Mouse (Mus musculus): ENCODE measurements around the gene Nlrp4c.
"Not testable (repeated sequence)": the region's sequence is repeated elsewhere in the genome, so short reads cannot be mapped to it uniquely, and the experiment has no call there.

Nlrp4c gene

DNA sequence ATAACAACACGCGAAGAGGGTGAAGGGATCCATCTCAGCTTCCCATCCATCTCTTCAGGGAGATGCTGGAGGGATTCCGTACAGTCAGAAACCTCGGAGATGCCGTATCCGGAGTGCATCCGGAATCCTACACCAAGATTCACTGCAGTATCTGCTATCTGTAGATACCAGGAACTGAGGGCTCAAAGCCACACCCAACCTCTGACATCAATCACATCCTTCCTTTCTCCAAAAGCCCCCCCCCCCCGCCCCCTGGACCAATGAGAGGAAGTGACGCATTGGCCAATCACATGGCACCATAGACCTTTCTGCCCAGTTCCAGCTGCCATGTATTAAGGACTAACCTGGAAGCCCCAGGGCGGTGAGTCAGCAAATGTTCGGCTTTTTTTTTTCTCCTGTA, at the start of gene Nlrp4c:
Gene Nlrp4c (plus strand): TSS at position 301 of the 400 bp plus-strand sequence.
- DNase-seq: no peak

DNA sequence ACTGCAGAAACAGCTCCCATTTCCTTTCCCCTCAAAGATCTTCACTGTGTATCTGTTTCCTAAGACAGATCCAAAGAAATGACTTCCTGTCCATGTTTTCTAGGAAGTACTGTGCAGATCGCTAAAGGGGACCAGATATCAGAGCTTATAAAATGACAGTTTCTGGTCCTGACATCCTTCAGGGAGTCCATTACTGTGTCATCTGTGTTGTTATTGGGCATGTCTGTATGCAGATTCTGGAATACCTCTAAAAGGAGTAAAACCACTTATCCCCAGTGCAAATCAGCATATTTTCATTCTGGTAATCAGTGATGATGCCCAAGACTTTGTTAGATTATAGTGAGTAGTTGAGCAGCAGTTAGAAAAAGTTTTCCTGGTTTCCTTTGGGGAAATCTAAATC, 34.1 kb upstream of the Nlrp4c start, which contains the start of gene Vmn1r65:
Gene Vmn1r65 (minus strand): TSS at position 101 of the 400 bp plus-strand sequence.
- DNase-seq: no peak

DNA sequence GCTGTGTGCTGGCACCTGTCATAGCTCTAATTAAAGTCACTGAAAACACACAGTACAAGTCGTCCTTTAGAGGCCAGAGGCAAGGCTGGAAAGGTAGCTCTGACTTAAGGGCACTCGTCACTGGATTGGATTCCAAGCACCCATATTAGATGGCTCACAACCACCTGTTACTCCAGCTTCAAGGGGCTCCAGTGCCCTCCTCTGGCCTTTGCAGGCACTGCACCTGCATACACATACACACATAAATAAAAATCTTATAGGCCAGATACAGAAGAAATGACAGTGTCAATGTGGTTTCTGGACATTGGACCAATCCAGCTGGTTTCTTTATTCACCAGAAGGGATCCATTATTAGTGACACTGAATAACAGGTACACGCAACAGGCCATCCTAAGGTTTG, 74.5 kb downstream of the Nlrp4c start:
- no peak for DNase-seq

DNA sequence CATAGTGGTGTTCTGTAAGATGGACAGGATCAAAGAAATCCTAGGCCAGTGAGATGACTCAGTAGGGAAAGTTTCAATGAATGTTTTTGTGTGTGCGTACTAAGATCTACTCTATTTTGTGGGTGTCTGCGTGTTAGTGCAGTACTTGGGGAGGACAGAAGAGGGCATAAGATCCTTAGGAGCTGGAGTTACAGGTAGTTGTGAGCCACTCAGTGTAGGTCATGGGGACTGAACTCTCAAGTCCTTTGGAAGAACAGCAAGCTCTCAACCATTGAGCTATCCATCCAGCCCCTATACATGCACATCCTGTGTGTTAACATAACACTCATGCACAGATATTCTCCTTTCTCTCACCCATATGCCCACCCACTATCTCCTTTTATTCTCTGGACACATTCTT, 75.1 kb downstream of the Nlrp4c start:
- DNase-seq: not testable (repeated sequence)

DNA sequence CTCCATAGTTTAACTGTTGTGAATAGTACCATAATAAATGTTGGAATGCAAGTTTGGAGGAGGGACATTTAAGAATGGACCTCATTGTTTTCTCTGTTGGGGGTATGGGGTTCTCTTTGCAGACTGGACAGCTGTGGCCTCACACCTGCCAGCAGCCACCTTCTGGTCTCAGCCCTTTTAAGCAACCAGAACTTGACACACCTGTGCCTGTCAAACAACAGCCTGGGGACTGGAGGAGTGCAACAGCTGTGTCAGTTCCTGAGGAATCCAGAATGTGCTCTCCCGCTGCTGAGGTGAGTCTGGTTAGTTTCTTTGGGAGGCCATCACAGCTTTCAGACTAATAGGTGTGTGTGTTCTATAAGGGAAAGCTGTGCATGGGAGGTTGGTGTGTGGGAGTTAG, 76.2 kb downstream of the Nlrp4c start:
- DNase-seq: not testable (repeated sequence)

DNA sequence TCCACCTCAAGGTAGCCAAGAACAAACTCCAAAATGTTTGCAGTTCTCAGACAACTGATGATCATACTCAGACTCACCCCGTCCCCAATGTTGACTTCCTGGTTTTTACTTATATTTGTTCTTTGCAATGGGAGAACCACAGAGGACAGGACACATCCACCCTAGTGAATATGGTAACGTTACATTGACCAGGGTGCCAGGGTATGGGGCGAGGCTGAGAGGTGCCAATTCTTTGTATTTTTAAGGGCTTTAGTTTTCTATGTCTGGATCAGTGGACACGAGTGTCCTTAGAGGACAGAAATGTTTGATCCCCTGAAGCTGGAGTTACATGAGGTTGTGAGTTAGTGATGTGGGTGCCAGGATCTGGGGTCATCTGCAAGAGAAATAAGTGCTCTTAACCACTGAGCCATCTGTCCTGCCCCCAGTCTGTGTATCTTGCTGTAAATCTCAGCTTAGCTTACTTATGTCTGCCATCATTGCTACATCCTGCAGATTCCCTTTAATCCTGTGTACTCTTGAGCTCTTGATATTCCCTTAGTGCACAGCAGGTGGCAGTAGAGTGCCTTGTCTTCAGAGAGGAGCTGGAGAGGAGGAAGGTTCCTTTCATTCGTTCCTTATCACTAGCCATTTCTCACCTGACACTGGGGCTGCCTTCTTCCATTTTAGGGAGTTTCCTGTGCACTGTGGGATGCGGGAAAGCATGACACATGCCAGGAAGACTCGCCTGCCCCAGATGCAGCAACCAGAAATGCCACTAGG, 81.9 kb downstream of the Nlrp4c start:
- DNase-seq: peak; percentile 81

DNA sequence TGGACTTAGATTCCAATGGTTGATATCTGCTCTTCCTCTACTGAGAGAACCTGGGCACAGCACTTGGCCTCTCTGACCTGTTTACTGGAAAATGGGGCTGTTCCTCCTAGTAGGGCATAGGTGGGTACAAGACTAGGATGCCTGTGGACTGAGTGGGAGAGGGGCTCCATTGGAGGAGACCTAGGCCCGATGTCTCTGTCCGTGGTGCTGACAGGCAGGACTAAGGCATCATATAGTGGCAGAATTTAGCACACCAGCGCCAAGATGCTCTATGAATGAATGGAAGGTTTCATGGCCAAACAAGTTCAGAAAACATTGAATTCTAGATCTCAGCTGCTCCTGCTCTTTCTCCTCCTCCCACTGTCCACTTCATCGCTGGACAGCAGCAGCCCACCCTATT, 85.4 kb downstream of the Nlrp4c start:
- DNase-seq: no peak

DNA sequence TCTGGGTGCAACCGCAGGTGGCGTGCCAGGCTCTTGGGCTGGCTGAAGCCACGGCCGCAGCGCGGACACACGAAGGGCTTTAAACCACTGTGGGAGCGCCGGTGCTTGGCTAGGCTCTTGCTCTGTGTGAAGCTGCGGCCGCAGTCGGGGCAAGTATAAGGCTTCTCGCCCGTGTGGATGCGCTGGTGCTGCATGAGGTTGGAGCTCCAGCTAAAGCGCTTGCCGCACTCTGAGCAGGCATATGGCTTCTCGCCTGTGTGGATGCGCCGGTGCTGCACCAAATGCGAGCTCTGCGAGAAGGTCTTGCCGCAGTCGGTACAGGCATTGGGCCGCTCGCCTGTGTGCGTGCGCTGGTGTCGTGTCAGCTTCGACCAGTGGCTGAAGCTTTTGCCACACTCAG, 87.7 kb downstream of the Nlrp4c start:
- DNase-seq: no peak

DNA sequence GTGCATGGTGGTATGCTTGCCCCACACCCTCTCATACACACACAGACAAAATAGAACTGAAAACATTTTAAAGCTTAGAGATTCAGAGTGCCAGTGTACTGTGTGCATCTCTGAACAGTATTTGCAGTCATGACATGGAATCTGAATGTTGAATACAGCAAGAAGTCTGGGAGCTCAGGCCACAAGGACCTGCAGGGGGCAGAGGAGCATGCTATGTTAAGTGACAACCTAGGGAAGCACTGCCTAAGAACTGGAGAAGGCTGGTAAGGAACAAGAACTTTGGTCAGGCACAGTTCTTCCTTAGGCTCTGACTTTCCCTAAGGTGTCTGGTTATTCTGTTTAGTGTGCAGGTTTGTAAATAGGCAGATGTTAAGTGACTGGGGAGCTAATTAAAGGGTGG, 91.5 kb downstream of the Nlrp4c start:
- no peak for DNase-seq

DNA sequence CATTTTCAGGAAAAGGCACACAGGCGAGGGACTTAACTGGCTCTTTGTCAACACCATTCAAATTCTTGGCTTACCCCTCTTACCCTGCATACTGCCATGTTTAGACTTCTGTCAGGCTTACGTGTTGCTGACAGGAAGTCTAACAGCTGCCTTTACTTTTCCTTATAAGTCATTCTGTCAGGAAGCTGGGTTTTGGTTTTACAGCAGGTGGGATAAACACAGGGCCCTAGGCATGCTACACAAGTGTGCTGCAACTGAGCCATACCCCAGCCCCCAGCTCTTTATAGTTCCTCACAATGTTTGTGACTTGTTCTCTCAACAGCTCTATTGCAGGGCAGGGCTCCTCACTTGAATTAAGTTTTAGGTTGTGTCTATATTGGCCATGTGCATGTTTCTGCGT, 94.3 kb downstream of the Nlrp4c start:
- DNase-seq: no peak

DNA sequence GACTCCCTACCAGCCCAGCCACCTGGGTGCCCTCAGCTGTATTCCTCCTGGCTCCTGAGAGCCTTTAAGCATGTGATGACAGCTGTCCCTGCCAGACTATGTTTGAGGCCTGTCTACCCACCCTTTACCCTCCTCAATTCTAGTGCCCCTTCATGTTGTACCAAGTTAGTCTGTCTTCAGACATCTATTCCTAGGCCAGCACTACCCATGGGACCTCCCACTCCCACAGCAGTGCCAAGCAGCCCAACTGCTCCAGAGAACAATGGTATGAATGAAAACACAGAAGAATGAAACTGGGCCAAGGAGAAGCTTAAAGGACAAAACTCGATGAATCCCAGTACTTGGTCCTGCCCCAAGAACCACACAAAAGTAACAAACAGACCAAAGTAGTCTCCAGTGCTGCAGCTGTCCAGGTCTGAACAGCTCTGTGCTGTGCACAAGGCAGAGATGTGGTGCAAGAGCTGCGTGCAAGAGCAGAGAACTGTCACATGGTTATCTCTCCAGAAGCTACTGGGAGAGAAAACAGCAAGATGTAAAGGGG, 99.1 kb downstream of the Nlrp4c start:
- no peak for DNase-seq

DNA sequence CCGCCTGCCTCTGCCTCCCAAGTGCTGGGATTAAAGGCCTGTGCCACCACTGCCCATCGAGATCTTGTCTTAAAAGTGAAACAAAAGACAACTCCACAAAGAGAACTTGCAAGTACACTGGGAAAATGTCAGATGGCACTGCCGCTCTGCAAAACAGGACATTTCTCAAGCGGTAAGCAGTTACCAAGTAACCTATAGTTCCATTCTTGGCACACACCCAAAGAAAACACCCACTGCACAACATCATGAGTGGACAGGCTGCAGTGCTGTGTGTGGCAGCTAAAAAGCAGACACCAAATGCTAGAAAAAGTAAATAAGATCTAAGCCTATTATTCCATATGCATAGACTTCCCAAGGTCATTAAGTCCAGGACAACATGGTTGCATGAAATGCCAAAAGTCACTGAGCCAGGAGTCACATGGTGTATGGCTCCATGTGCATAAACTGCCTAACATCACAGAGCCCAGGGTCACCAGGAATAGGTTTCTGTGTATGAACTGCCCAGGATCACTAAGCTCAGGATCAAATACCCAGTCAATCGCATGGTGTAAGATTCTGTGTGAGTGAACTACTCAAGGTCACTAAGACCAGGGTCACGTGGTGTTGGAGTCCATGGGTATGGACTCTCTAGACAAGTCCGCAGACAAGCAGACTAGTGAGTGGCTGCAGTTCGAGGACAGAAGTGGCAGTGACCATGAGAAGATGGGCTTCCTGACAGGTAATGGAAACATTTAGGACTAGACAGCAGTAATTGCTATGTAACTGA, 100.6 kb downstream of the Nlrp4c start:
- DNase-seq: no peak

DNA sequence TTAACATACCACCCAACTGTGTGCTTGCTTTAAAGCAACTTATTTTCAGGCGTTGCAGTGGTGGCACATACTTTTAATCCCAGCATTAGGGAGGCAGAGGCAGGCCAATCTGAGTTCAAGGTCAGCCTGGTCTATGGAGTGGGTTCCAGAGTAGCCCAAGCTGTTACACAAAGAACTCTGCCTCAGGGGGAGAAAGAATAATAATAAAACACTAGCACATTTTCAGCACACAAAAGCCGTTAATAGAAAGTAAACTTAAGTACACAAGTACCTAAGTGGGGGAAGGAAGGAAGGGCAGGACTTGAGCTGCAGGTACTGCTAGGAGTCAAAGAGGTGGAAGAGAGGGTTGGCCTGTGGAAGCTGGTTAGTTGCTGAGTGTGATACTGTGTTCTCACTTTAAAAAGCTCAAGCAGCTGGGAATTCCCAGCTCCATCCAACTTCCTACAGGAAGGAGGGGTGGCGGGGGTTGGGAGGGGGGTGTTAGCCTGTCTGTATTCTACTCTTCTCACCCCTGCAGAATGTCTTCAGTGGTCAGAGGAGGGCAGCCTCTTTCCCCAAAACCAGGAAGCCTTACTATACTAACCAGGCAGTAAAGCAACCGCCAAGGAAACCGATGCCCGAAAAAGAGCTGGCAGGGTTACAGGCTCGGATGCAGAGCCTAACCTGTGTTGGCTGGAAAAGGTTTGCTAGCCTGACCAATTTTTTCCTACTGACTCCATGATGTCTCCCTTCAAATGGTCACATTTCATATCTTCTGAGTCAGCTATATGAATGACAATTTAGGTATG, 101.4 kb downstream of the Nlrp4c start:
- DNase-seq: no peak

DNA sequence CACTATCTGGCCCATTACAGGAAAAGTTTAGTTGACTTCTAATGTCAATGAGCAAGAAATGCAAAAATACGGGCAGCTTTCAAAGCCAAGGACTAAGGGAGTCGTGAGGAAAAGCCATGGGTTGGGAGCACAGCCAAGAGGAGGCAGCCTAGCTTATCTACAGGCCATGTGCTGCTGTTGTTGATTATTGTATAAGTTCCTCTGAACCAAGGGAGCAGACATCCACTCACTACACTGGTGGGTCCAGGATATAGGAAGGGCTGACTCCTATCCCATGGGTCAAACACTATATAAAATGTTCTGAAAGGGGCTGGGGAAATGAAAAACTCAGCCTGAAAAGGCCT, 102.0 kb downstream of the Nlrp4c start:
- no peak for DNase-seq

DNA sequence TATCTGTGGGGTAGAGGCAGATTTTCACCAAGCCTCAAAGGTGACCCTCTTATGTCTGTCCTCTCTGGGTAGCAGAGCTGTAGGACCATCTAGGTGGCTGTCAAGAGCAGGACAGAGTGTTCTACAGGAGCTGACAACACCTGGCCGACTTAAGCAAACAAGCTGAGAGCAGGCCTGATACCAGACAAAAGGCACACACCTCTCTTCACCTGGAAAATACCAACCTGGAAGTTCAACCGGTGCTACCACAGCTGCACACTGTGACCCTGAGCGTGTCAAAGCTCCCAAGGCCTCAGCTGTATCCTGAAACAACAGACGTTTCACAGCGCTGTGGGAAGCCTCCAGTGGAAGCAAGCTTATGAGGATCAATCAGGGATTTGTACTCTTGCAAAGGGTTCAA, 102.7 kb downstream of the Nlrp4c start:
- DNase-seq: no peak

DNA sequence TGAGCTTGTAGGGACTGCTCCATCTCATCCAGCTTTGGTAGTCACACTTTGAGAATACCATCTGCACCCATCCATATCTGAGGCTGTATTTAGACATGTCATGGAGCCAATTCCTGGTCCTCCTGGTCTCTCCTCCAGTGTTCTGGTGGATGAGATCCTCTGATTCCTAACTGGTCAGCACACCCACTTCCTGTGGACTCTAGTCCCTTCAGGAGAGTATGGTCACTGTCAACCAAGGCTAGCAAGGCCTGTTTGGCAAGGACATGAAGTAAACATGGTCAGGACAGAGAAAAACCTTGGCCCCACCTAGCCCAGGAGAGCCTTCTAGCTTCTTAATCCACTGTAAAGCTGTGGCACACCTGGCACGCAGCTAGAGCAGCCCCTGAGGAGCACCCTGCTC, 106.3 kb downstream of the Nlrp4c start:
- DNase-seq: no peak

DNA sequence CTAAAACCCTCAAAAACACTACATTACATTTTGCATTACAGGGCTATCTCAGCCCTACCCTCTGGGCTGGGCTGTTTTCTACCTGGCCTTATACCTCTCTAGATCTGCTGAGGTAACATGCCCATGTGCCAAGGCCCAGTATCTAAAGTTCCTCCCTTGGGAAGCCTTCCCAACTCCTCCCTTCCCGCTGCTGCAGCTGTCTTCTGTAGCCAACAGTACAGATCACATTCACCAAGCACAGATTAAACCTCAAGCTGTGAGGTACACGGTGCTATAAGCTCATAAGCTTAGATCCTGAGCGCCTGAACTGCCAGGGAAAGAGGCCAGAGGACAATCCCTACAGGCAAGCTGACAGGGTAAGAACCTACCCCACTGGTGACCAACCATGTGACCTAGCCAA, 107.1 kb downstream of the Nlrp4c start:
- no peak for DNase-seq

DNA sequence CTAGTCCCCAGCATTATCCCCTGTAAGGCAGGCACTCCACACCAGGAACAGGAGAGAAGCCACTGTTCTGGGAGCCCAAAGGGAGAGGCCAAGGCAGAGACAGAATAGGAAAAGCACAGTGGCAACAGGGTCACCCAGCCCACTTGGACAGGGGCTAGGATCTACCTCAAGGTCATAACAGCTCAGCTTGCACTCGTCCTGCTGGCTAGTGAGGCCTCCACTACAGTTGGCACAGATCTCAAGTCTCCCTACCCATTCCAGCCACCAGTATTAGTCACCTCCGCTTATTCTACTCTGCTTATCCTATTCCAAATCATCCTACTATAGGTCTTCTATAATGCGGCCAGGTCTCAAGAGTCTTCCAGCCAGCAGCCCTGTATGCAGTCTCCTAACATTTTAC, 108.2 kb downstream of the Nlrp4c start:
- DNase-seq: no peak

DNA sequence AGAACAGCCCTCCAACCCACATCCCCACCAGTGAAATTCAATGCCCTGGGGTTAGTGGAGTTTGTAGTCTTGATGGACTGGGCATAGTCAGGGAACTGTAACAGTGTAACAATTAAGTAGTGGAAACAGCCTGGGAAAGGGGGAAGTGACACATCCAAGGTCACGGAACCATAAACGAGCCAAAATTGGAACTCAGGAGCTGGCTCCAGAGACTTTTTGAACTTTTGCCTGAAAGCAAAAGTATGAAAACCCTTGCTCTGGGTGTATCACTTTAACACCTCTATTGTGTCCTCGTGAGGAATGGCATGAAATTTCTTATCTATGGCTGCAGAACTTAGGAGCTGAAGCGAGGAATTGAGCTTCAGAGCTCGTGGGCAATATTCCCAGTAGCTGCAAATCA, 109.2 kb downstream of the Nlrp4c start:
- DNase-seq: no peak
